Mouse (Mus musculus): Measurements from ENCODE around the gene Nup153.

The Nup153 gene

GRCm38 (mm10) chr13:46727837-46728268 lies at the start of gene Nup153:
Gene Nup153, minus strand, starts transcription at chr13:46727940.
- DNase-seq: peak; percentile 99

GRCm38 (mm10) chr13:46777461-46777860 lies 49.7 kb upstream of the Nup153 start:
- DNase-seq: no peak

GRCm38 (mm10) chr13:46776636-46777305 lies 49.0 kb upstream of the Nup153 start:
- no peak for DNase-seq

- no peak for DNase-seq
Observed at GRCm38 (mm10) chr13:46774998-46775397, 47.3 kb upstream of the Nup153 start.

- DNase-seq: no peak
Observed at GRCm38 (mm10) chr13:46772581-46772980, 44.8 kb upstream of the Nup153 start.

GRCm38 (mm10) chr13:46765361-46765760 lies 37.6 kb upstream of the Nup153 start:
- no peak for DNase-seq

GRCm38 (mm10) chr13:46763210-46763609 lies 35.5 kb upstream of the Nup153 start:
- DNase-seq: no peak

GRCm38 (mm10) chr13:46760921-46761320 lies 33.2 kb upstream of the Nup153 start:
- no peak for DNase-seq

- no peak for DNase-seq
Observed at GRCm38 (mm10) chr13:46759281-46759809, 31.6 kb upstream of the Nup153 start.

- DNase-seq: no peak
Observed at GRCm38 (mm10) chr13:46758627-46759026, 30.9 kb upstream of the Nup153 start.

GRCm38 (mm10) chr13:46757946-46758345 lies 30.2 kb upstream of the Nup153 start:
- no peak for DNase-seq

GRCm38 (mm10) chr13:46753294-46753693 lies 25.6 kb upstream of the Nup153 start:
- DNase-seq: no peak

- no peak for DNase-seq
Observed at GRCm38 (mm10) chr13:46752566-46753229, 25.0 kb upstream of the Nup153 start.

- no peak for DNase-seq
Observed at GRCm38 (mm10) chr13:46748138-46748873, 20.6 kb upstream of the Nup153 start.

- no peak for DNase-seq
Observed at GRCm38 (mm10) chr13:46743821-46744220, 16.1 kb upstream of the Nup153 start.

GRCm38 (mm10) chr13:46742367-46742766 lies 14.6 kb upstream of the Nup153 start:
- DNase-seq: no peak

GRCm38 (mm10) chr13:46739426-46739825 lies 11.7 kb upstream of the Nup153 start:
- no peak for DNase-seq

GRCm38 (mm10) chr13:46737482-46737881 lies 9.7 kb upstream of the Nup153 start:
- DNase-seq: no peak

- no peak for DNase-seq
Observed at GRCm38 (mm10) chr13:46736479-46736865, 8.7 kb upstream of the Nup153 start.

GRCm38 (mm10) chr13:46735808-46736478 lies 8.2 kb upstream of the Nup153 start:
- DNase-seq: no peak

- DNase-seq: no peak
Observed at GRCm38 (mm10) chr13:46735219-46735807, 7.6 kb upstream of the Nup153 start.

GRCm38 (mm10) chr13:46729998-46730397 lies 2.3 kb upstream of the Nup153 start:
- DNase-seq: no peak

GRCm38 (mm10) chr13:46728411-46728810 lies 671 bp upstream of the Nup153 start:
- no peak for DNase-seq
